Mouse (Mus musculus) mesoderm, embryonic 11.5 days (tissue): ENCODE measurements at regions not wholly inside any gene's neighbourhood (a gene's known extent, or its start where the extent isn't known, plus 50 kb on each side); places are given as distances from the start of the nearest gene placed in this dataset.

ENCODE experiments used
- DNase-seq: peaks from one replicate; pipeline ENCODE4 v3.0.0-alpha.2; 2012; ENCODE audit warnings: low read depth, low spot score

DNA sequence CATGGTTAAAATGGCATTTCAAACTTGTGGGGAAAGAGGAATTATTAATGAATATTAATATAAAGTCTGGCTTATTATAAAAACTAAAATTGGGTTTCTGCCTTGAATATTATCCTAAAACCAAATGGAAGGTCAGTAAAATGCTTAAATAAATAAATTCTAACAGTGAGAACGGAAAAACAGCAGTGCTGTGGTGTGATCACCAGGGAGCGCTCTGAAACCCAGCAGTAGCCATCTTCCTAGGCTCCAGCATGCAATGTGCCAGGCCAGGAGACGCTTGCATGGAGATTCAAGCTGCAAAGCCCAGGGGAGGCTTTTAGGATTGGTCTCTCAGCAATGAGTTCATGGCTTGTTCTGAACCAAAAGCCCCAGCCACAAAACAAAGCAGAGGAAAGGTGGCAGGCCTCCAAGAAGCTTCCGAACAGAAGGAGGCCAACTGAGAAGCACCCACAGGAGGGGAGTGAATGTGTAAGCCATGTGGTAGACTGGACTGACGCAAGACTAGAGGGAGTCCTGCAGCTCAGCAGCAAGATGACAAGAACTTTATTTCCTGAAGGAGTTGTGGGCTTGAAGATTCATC lies 52.3 kb upstream of the Bace2 start:
- no peak for DNase-seq
